Mouse (Mus musculus) hindbrain, embryonic 13.5 days (tissue): ENCODE data around the gene Spata5. TPM values are rescaled to one million over a fixed set of nuclear protein-coding genes. Genes with fewer than 3 reads are reported as not detected.
"Not testable (repeated sequence)": the region's sequence is repeated elsewhere in the genome, so short reads cannot be mapped to it uniquely, and the experiment has no call there.

Source experiments
- ATAC-seq: fragments of 200-750 bp; cut with Nextera tagmentation; 2 replicates; pipeline ENCODE4 v1.8.0; 2017; ENCODE audit warnings: moderate TSS enrichment; ENCODE audit not compliant: low FRiP score
- H3K27ac ChIP-seq: fragments of 300-500 bp; sonication (generic); 2 replicates; pipeline ENCODE4 v1.5.1; 2015; ENCODE audit warnings: inconsistent platforms, mild to moderate bottlenecking, moderate library complexity
- H3K27me3 ChIP-seq: fragments of 300-500 bp; sonication (generic); 2 replicates; pipeline ENCODE4 v1.6.1; 2015; ENCODE audit warnings: mild to moderate bottlenecking, inconsistent platforms
- H3K36me3 ChIP-seq: fragments of 300-500 bp; sonication (generic); 2 replicates; pipeline ENCODE4 v1.6.1; 2015; ENCODE audit warnings: mild to moderate bottlenecking, inconsistent platforms
- H3K4me1 ChIP-seq: fragments of 300-500 bp; sonication (generic); replicated peaks from 2 replicates; pipeline ENCODE4 v1.6.1; 2015; ENCODE audit warnings: inconsistent platforms
- H3K4me2 ChIP-seq: fragments of 300-500 bp; sonication (generic); 2 replicates; pipeline ENCODE4 v1.6.1; 2015; ENCODE audit warnings: inconsistent platforms, mild to moderate bottlenecking, moderate library complexity
- H3K4me3 ChIP-seq: fragments of 300-500 bp; sonication (generic); 2 replicates; pipeline ENCODE4 v1.5.1; 2015; ENCODE audit warnings: mild to moderate bottlenecking, inconsistent platforms
- H3K9ac ChIP-seq: fragments of 300-500 bp; sonication (generic); 2 replicates; pipeline ENCODE4 v1.6.1; 2015; ENCODE audit warnings: mild to moderate bottlenecking, inconsistent platforms
- H3K9me3 ChIP-seq: fragments of 300-500 bp; sonication (generic); 2 replicates; pipeline ENCODE4 v1.6.1; 2016; ENCODE audit warnings: inconsistent platforms
- WGBS: fragments of 180-500 bp; shearing (Covaris S2); methylation state at CpG from one replicate; pipeline ENCODE4 v1.1.7; 2015; 5-methylcytosine and 5-hydroxymethylcytosine counted together
- polyA plus RNA-seq: library from polyadenylated mRNA; unstranded; fragments of >200 nt; fragmentation: Nextera tagmentation; extraction: Ambion mirVana; gene quantifications from 2 replicates; pipeline ENCODE4 v1.2.1, GENCODE M21; 2015

Gene Spata5
- polyA plus RNA-seq, 1 experiment from 2014 or later: 30.6 TPM

DNA sequence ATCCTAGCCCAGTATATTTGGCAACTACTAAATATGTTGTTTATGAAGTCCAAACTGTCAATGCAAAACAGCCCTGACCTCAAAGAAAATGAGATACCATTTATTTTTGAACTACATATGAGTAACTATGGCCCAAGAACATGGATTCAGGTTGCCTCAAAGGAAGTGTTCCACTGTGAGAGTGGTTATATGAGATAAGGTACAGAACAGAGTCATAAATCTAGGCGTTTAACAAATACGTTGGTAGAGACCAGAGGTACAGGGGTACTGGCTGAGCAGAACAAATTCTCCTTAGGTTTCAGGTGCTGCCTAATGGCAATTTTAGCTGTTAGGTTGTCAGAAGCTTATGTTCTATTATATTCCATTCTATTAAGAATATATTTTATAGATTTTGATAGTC is 67.9 kb downstream of the Spata5 start:
- 94% methylated on average over 2 of the region's 2 CpGs for WGBS
- ATAC-seq: no peak

DNA sequence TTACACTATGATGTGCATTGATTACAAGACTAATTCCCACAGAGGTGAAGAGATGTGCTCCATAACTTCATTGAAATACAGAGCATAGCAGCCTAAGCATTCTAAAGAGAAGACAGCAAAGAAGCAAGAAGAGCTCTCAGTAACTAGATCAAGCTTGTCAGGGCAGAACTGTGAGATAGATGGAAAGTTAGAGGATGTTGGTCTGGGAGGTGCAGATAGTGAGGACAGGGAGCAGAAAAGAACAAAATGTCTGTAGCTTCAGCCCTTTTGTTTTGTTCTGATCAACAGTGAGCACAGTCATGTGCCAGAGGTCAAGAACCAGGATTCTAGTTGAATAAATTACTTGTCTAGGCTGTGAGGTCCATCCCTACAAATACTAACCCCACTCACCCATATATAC is 68.5 kb downstream of the Spata5 start:
- Histone ChIP-seq H3K4me1 (no peaks in the 10 kb centered on the region), H3K27ac (no peak overlapping the region), H3K4me2 (no peak overlapping the region), H3K9me3 (no peaks in the 10 kb centered on the region), H3K27me3 (no peaks in the 10 kb centered on the region), H3K9ac (no peak overlapping the region), H3K4me3 (no peak overlapping the region), H3K36me3 (no peaks in the 10 kb centered on the region)
- ATAC-seq: no peak

More for the DNA sequence above, 67.9 kb downstream of the Spata5 start:
- no peaks in the 10 kb centered on the region for H3K36me3 ChIP-seq
- no peaks in the 10 kb centered on the region for H3K27me3 ChIP-seq
- H3K9ac ChIP-seq: no peak overlapping the region
- H3K4me1 ChIP-seq: no peaks in the 10 kb centered on the region
- H3K4me2 ChIP-seq: no peak overlapping the region
- H3K9me3 ChIP-seq: no peaks in the 10 kb centered on the region
- H3K4me3 ChIP-seq: no peak overlapping the region
- no peak overlapping the region for H3K27ac ChIP-seq

DNA sequence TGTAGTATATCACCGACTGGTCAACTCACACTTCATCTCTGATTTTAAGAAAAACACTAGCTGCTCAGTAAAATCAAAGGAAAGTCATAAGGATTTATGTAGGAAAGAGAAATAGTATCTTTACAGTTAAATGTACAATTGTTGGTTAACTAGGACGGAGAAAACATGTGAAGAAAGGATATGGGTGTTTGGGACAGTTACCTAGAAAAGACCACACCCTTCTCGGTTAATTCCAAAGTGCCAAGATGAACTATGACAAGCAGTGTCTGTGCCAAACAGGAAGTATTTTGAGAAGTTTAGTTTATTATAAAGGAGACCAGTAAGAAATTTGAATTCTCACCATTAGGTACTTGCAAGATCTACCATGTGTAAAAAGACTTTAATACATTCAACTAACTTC is 70.3 kb downstream of the Spata5 start:
- no peaks in the 10 kb centered on the region for H3K9me3 ChIP-seq
- no peaks in the 10 kb centered on the region for H3K27me3 ChIP-seq
- 93% methylated on average over 3 of the region's 3 CpGs for WGBS
- H3K9ac ChIP-seq: no peak overlapping the region
- no peak overlapping the region for H3K4me2 ChIP-seq
- no peaks in the 10 kb centered on the region for H3K4me1 ChIP-seq
- ATAC-seq: no peak
- H3K27ac ChIP-seq: no peak overlapping the region
- H3K4me3 ChIP-seq: no peak overlapping the region
- no peaks in the 10 kb centered on the region for H3K36me3 ChIP-seq

- Histone ChIP-seq H3K9me3 (no peaks in the 10 kb centered on the region), H3K36me3 (no peaks in the 10 kb centered on the region), H3K4me2 (no peak overlapping the region), H3K27me3 (no peaks in the 10 kb centered on the region), H3K9ac (no peak overlapping the region), H3K4me3 (no peak overlapping the region), H3K4me1 (no peaks in the 10 kb centered on the region), H3K27ac (no peak overlapping the region)
- WGBS: 87% methylated on average over 1 of the region's 1 CpGs
- no peak for ATAC-seq
These were observed 81.2 kb downstream of the Spata5 start for GRCm38 (mm10) chr3:37500939-37501338.

DNA sequence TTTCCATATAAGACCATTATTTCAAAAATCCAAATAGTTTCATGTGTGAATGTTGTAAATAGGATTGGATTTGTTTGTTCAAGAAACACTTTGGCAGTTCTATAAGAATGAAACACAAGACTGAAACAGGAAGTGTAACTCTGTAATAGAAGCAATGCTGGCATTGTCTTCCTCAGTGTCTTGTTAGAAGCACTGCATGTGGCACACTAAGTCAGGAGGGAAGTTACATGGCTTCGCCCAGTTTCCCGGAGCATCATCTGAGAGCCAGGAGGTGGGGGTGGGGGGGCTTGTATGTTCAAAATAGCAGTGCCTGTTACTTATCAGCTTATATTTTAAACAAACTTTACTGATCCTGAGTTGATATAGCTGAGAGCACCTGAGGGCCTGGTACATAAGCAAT is 82.9 kb downstream of the Spata5 start:
- Histone ChIP-seq H3K4me2 (no peak overlapping the region), H3K9ac (no peak overlapping the region), H3K27ac (no peak overlapping the region), H3K4me1 (no peaks in the 10 kb centered on the region), H3K27me3 (no peaks in the 10 kb centered on the region), H3K4me3 (no peak overlapping the region), H3K9me3 (no peaks in the 10 kb centered on the region), H3K36me3 (no peaks in the 10 kb centered on the region)
- ATAC-seq: no peak
- WGBS: 88% methylated on average over 2 of the region's 2 CpGs

DNA sequence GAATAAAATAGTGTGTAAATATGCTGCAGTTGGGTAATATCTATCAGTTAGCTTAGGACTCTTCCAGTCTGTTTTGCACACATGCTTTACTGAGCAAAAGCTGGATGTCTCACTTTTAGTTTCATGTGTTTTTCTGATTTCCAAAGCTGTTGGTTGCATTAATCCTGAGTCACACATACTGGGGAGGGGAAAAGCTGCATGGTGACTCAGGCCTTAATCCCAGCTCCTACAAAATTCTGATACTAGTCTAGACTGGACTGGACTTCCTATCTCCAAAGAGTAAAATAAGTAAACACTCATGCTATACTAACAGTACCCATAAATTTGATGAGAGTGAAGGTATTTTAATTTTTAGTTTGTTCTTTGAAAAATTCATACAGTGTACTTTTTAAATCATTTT is 84.2 kb downstream of the Spata5 start:
- ATAC-seq: no peak
- no peak overlapping the region for H3K9ac ChIP-seq
- H3K27ac ChIP-seq: no peak overlapping the region
- no peaks in the 10 kb centered on the region for H3K4me1 ChIP-seq
- H3K4me2 ChIP-seq: no peak overlapping the region
- no peaks in the 10 kb centered on the region for H3K9me3 ChIP-seq
- no peaks in the 10 kb centered on the region for H3K36me3 ChIP-seq
- H3K4me3 ChIP-seq: no peak overlapping the region
- H3K27me3 ChIP-seq: no peaks in the 10 kb centered on the region

DNA sequence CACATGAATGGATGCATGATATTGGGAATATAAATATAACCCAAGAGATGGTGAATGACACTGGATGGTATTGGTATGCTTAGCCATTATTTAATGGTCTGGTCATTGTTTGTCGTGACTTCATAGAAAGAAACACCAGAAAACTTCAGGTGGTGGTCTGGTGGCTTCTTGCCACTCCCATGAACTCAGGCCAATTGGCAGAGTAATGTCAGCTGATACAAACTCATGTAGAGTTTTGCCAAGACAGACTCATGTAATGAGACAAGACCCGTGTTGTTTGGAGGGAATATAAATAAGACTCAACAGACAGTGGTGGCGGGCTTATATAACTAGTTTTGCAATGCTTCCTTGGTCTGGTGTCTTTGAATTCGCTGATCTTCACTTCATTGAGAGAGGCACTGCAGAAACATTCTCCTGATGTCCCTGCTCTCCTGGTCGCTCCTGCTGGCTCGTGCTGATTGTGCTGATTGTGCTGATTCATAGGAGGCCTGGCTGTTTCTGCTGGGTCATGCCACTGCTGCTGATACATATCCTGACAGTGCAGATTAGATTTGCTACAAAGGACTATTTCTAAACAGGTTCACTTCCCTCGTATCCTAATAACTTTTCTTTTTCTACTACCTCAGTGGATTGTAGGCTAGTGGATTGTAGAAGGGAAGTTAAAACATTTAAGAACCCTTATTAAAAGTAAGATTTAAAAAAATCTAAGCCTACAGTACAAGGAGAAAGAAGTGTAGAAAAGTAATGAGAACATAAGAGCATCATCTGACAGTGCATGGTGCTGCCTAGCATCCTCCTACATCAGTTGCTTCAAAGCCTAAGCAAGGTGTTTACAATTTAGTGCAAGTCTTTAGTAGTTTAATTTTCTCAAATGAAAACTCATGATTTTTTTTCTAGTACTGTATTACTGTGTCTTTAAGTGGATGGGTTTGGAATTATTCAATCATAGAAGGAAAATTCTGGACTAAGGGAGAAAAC is 90.6 kb downstream of the Spata5 start:
- no peak for ATAC-seq
- Histone ChIP-seq H3K36me3 (no peaks in the 10 kb centered on the region), H3K9ac (no peak overlapping the region), H3K4me3 (no peak overlapping the region), H3K4me1 (no peaks in the 10 kb centered on the region), H3K4me2 (no peak overlapping the region), H3K27me3 (no peaks in the 10 kb centered on the region), H3K9me3 (no peaks in the 10 kb centered on the region), H3K27ac (no peak overlapping the region)
- WGBS: 84% methylated on average over 7 of the region's 7 CpGs

GRCm38 (mm10) chr3:37515485-37515884 is 95.8 kb downstream of the Spata5 start:
- WGBS: 15% methylated on average over 2 of the region's 2 CpGs
- H3K4me2 ChIP-seq: no peak overlapping the region
- H3K9me3 ChIP-seq: no peaks in the 10 kb centered on the region
- H3K4me1 ChIP-seq: no peaks in the 10 kb centered on the region
- H3K27me3 ChIP-seq: no peaks in the 10 kb centered on the region
- no peak for ATAC-seq
- no peak overlapping the region for H3K27ac ChIP-seq
- no peaks in the 10 kb centered on the region for H3K36me3 ChIP-seq
- no peak overlapping the region for H3K9ac ChIP-seq
- no peak overlapping the region for H3K4me3 ChIP-seq

DNA sequence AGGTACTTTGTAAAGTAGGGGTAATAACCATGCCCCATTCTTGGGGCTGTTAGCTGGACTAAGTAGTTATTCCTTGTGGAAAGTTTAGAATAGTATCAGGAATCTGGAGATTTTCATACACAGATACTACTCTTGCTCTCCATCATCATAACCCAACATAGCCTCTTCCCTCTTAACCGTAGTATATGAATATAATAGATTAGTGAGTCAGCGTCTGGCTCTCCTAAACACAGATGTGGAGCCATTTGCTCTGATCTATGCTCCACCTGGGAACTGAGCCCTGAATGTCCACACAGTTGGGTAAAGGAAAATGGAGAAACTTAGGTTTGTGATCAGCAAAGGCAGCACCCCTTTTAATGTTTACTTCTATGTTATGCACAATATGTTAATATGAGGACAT is 96.7 kb downstream of the Spata5 start:
- no peak overlapping the region for H3K4me3 ChIP-seq
- H3K36me3 ChIP-seq: no peaks in the 10 kb centered on the region
- H3K27ac ChIP-seq: no peak overlapping the region
- no peaks in the 10 kb centered on the region for H3K4me1 ChIP-seq
- H3K27me3 ChIP-seq: no peaks in the 10 kb centered on the region
- WGBS: 98% methylated on average over 2 of the region's 2 CpGs
- no peak overlapping the region for H3K9ac ChIP-seq
- H3K4me2 ChIP-seq: no peak overlapping the region
- no peaks in the 10 kb centered on the region for H3K9me3 ChIP-seq
- ATAC-seq: no peak

DNA sequence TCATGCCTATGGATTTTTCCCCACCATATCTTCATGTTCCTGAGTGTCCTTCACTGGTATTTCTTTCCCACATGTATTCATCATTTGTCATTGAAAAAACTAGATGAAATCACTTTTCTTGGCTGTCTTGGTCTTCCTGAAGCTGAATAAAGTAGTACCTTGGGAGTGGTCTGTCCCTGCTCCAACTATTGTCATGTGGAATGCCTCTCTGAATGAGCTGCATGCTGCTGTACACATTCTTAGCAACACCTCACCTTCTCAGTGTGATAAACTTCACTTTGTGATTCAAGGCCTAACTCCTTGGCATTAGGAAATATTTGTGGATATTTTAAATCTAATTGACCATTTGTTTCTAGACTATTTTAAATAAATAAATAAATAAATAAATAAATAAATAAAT is 98.9 kb downstream of the Spata5 start:
- Histone ChIP-seq H3K27me3 (no peaks in the 10 kb centered on the region), H3K9me3 (no peaks in the 10 kb centered on the region), H3K4me3 (no peak overlapping the region), H3K4me1 (no peaks in the 10 kb centered on the region), H3K9ac (no peak overlapping the region), H3K36me3 (no peaks in the 10 kb centered on the region), H3K4me2 (no peak overlapping the region), H3K27ac (no peak overlapping the region)
- no peak for ATAC-seq

DNA sequence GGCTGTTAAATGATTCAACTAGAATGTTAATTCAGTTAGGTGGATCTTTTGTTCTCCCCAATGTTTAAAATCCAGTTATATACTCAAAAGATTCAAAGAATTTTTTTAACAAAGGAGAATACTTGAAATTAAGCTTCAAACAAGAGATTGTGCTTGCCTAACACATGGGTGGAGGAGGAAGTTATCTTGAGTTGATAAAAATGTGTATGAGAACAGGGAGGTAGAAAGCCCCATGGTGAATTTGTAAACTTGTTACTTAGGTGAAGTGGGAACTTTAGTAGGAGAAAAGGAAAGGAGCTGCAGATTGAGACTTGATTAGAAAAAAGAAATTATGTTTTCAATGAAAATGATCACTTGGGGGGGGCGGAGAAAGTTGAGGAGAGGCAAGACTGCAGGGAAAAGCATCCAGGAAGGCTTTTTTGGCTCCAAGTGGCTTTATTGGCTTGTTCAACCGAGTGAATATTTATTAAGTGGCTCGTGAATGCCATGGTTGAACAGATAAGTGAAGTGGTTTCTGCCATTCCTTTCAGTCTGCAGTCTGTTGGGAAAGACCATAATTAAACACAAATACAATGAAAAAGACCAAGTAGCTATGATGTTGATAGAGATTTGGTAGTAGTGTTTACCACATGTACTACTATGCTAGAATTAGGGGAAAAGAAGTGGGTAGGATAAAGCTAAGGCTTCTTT is 100.8 kb downstream of the Spata5 start:
- 80% methylated on average over 3 of the region's 3 CpGs for WGBS

GRCm38 (mm10) chr3:37532079-37532478 is 112.4 kb downstream of the Spata5 start:
- Histone ChIP-seq H3K4me1 (no peaks in the 10 kb centered on the region), H3K27me3 (no peaks in the 10 kb centered on the region), H3K9ac (no peak overlapping the region), H3K9me3 (0 out of 2 replicates have a peak, but pooled peaks cover 3% of the 10 kb centered on the region), H3K36me3 (peaks cover 11% of the 10 kb centered on the region), H3K4me2 (no peak overlapping the region), H3K27ac (no peak overlapping the region), H3K4me3 (no peak overlapping the region)
- no peak for ATAC-seq

More for the DNA sequence above, 100.8 kb downstream of the Spata5 start:
- Histone ChIP-seq H3K27me3 (no peaks in the 10 kb centered on the region), H3K9me3 (no peaks in the 10 kb centered on the region), H3K4me1 (no peaks in the 10 kb centered on the region), H3K9ac (no peak overlapping the region), H3K27ac (no peak overlapping the region), H3K36me3 (no peaks in the 10 kb centered on the region), H3K4me2 (no peak overlapping the region), H3K4me3 (no peak overlapping the region)
- ATAC-seq: no peak

DNA sequence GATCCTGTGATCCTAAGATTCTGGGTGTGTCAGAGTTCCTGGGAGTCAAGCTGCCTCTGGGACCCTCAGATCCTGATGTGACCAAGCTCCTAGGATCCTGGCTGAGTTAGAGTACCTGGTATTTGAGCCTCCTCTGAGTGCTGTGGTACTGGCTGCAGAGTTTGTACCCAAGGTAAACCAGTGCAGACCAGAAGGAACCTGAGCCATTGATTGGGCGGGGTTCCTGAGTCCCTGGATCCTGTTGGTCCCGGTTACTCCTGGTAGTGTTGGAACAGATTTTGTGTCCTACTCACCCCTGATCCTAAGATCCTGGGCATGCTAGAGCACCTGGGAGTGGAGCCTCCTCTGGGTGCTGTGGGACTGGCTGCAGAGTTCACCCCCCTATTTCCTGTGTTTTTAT is 121.0 kb downstream of the Spata5 start:
- not testable (repeated sequence) for H3K27ac ChIP-seq, H3K36me3 ChIP-seq, H3K4me2 ChIP-seq, H3K4me1 ChIP-seq, H3K9ac ChIP-seq, H3K9me3 ChIP-seq, H3K27me3 ChIP-seq, H3K4me3 ChIP-seq, ATAC-seq
- 96% methylated on average over 2 of the region's 2 CpGs for WGBS
